Mouse (Mus musculus) neural tube, embryonic 13.5 days (tissue): ENCODE measurements at regions not wholly inside any gene's neighbourhood (a gene's known extent, or its start where the extent isn't known, plus 50 kb on each side); places are given as distances from the start of the nearest gene placed in this dataset.
"Not testable (repeated sequence)": the region's sequence is repeated elsewhere in the genome, so short reads cannot be mapped to it uniquely, and the experiment has no call there.

ENCODE experiments used
- ATAC-seq: fragments of 200-750 bp; cut with Nextera tagmentation; 2 replicates; pipeline ENCODE4 v1.8.0; 2017; ENCODE audit warnings: low read depth, mild to moderate bottlenecking, moderate TSS enrichment, moderate library complexity
- H3K27ac ChIP-seq: fragments of 300-500 bp; sonication (generic); replicated peaks from 2 replicates; pipeline ENCODE4 v1.5.1; 2015; ENCODE audit warnings: moderate library complexity, mild to moderate bottlenecking, inconsistent platforms
- H3K27me3 ChIP-seq: fragments of 300-500 bp; sonication (generic); 2 replicates; pipeline ENCODE4 v1.6.1; 2015; ENCODE audit warnings: mild to moderate bottlenecking, inconsistent platforms
- H3K36me3 ChIP-seq: fragments of 300-500 bp; sonication (generic); 2 replicates; pipeline ENCODE4 v1.6.1; 2015; ENCODE audit warnings: mild to moderate bottlenecking, inconsistent platforms
- H3K4me1 ChIP-seq: fragments of 300-500 bp; sonication (generic); replicated peaks from 2 replicates; pipeline ENCODE4 v1.6.1; 2015; ENCODE audit warnings: inconsistent platforms
- H3K4me2 ChIP-seq: fragments of 300-500 bp; sonication (generic); 2 replicates; pipeline ENCODE4 v1.6.1; 2015; ENCODE audit warnings: inconsistent platforms, mild to moderate bottlenecking, moderate library complexity
- H3K4me3 ChIP-seq: fragments of 300-500 bp; sonication (generic); 2 replicates; pipeline ENCODE4 v1.5.1; 2015; ENCODE audit warnings: mild to moderate bottlenecking, inconsistent platforms
- H3K9ac ChIP-seq: fragments of 300-500 bp; sonication (generic); 2 replicates; pipeline ENCODE4 v1.6.1; 2015; ENCODE audit warnings: moderate library complexity, mild to moderate bottlenecking, inconsistent platforms
- H3K9me3 ChIP-seq: fragments of 300-500 bp; sonication (generic); 2 replicates; pipeline ENCODE4 v1.6.1; 2016; ENCODE audit warnings: inconsistent platforms
- WGBS: fragments of 180-500 bp; shearing (Covaris S2); methylation state at CpG from one replicate; pipeline ENCODE4 v1.1.7; 2015; 5-methylcytosine and 5-hydroxymethylcytosine counted together

DNA sequence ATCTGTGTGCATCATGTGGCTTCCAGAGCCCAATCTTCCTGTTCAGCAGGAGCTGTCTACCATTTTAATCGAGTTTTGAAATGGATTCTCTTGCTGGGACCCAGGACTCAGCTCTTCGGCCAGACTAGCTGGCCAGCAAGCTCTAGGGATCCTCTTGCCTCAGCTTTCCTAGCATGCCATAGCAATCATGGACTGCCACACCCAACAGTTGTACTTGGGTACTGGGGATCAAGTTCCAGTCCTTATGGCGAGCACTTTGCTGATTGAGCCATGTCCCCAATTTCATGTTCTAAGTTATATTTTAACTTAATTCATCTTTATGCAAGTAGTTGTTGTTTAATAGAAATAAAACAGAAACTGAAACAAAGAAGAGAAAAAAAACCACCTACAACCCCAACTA is 202.1 kb downstream of the Bmp2 start:
- Histone ChIP-seq H3K36me3 (no peaks in the 10 kb centered on the region), H3K4me1 (no peaks in the 10 kb centered on the region), H3K9ac (no peak overlapping the region), H3K4me3 (no peak overlapping the region), H3K4me2 (no peak overlapping the region), H3K27ac (no peak overlapping the region), H3K27me3 (no peaks in the 10 kb centered on the region), H3K9me3 (no peaks in the 10 kb centered on the region)
- ATAC-seq, result no peak
- 87% methylated on average over 3 of the region's 3 CpGs for WGBS

DNA sequence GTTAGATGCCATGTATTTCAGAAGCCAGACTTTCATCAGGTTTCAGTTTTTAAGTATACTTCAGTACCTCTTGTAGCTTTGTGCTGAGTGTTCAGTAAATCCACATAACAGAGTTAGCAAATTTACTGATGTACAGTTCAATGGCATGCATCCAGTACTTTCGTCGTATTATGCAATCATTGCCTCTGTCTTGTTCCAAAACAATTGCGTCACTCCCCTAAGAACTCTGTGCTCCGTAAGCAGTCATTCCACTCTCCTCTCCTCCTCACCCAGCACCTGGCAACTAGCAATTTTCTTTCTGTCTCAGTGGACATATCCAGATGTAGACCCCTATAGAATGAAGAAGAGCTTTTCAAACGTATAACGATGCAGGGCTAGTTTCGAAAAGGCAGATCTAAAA is 209.5 kb downstream of the Bmp2 start:
- H3K4me2 ChIP-seq, result no peak overlapping the region
- no peaks in the 10 kb centered on the region for H3K9me3 ChIP-seq
- no peaks in the 10 kb centered on the region for H3K27me3 ChIP-seq
- no peak overlapping the region for H3K27ac ChIP-seq
- H3K4me1 ChIP-seq, result no peaks in the 10 kb centered on the region
- 72% methylated on average over 7 of the region's 7 CpGs for WGBS
- H3K36me3 ChIP-seq, result no peaks in the 10 kb centered on the region
- H3K9ac ChIP-seq, result no peak overlapping the region
- H3K4me3 ChIP-seq, result no peak overlapping the region
- no peak for ATAC-seq

DNA sequence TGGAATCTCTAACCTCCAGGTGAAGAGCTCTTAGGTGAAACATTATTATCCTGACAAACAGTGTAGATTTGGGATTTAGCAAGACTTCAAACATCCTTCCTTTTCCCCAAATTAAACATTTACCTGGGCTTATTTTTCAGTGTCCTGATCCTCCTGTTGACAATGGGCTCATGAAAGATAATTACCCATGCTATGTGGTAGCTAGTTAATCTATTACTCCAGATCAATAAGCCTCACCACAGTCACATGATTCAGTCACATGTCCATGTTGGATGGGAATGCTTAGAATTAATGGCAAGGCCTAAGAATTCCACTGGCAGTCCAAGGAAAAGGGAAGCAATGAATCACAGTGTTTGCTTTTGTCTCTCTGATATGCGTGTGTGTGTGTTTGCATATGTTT is 216.6 kb downstream of the Bmp2 start:
- H3K9me3 ChIP-seq, result no peaks in the 10 kb centered on the region
- no peaks in the 10 kb centered on the region for H3K4me1 ChIP-seq
- no peak overlapping the region for H3K4me2 ChIP-seq
- ATAC-seq, result no peak
- no peak overlapping the region for H3K9ac ChIP-seq
- WGBS, result 84% methylated on average over 1 of the region's 1 CpGs
- no peaks in the 10 kb centered on the region for H3K36me3 ChIP-seq
- no peak overlapping the region for H3K27ac ChIP-seq
- no peaks in the 10 kb centered on the region for H3K27me3 ChIP-seq
- no peak overlapping the region for H3K4me3 ChIP-seq

DNA sequence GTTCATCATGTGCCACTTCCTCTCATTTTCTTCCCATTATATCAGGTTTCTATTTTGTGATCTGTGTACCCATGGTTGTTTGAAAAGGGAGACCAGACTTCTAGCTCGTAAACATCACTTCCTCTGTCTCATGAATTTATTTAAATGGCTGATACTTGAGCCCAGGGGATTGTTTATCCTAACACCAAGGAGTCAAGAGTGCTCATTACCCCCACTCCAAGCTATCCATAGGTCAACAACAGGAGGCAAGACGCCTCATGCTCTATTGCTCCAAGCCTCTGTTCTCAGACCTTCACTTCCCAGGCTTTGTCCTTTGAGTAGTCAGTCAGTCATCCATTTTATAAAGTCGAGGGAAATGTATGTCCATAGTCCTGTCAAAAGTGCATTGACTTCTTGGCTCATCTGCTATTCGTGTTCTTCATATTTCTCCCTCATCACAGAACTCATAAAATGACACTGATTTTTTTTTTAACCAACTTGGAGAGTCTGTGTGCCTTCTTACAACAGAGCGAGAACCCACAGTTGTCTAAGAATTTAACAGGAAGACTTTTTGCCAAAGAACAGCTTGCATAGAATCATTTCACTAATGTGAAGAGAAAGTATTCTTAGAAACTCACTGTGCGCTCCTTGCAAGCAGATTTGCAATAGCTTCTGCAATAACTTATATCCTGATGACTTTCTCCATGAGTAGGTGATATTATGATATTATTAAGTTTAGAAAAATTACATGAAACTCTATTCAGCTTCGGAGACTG is 231.8 kb downstream of the Bmp2 start:
- ATAC-seq, result no peak
- Histone ChIP-seq H3K4me1 (no peaks in the 10 kb centered on the region), H3K27ac (no peak overlapping the region), H3K9ac (no peak overlapping the region), H3K9me3 (no peaks in the 10 kb centered on the region), H3K4me3 (no peak overlapping the region), H3K36me3 (no peaks in the 10 kb centered on the region), H3K27me3 (no peaks in the 10 kb centered on the region), H3K4me2 (no peak overlapping the region)
- WGBS, result 81% methylated on average over 7 of the region's 7 CpGs

DNA sequence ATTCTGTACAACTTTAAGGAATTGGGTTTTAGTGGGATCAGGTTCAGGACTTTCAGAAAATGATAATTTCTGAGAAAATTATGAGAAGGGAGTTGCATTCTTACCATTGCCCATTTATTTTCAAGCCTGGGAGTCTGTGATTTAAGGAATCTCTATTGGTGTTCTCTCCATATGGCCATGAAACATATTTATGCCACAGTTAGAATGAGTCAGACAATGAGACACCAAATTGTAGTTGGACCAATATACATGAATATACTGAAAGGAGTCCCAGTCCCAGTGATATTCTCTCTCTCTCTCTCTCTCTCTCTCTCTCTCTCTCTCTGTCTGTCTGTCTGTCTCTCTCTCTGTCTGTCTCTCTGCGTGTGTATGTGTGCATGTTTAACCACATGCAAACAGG is 239.1 kb downstream of the Bmp2 start:
- Histone ChIP-seq H3K4me1 (no peaks in the 10 kb centered on the region), H3K9ac (no peak overlapping the region), H3K27ac (no peak overlapping the region), H3K4me3 (no peak overlapping the region), H3K9me3 (no peaks in the 10 kb centered on the region), H3K4me2 (no peak overlapping the region), H3K27me3 (no peaks in the 10 kb centered on the region), H3K36me3 (no peaks in the 10 kb centered on the region)
- WGBS, result 82% methylated on average over 1 of the region's 1 CpGs
- no peak for ATAC-seq

DNA sequence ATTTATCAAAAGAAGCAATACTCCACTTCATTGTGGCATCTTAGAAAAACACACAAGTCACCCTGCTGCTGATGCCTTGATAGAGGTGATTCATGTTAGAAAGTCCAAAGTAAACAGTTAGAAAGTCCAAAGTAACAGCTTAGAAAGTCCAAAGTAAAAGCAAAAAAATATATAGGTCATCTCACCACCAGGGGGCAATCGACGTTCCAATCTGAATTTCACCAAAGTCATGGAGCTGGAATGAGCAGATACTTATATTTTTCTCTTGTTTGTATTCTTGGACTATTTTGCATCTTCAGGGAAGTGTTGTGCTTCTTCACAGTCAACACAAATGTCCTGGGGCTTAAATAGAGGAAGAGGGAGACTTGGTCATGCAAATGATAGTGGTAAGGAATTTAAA is 241.3 kb downstream of the Bmp2 start:
- H3K27me3 ChIP-seq, result no peaks in the 10 kb centered on the region
- no peak overlapping the region for H3K4me2 ChIP-seq
- no peak overlapping the region for H3K9ac ChIP-seq
- no peaks in the 10 kb centered on the region for H3K9me3 ChIP-seq
- no peak for ATAC-seq
- H3K36me3 ChIP-seq, result no peaks in the 10 kb centered on the region
- no peak overlapping the region for H3K27ac ChIP-seq
- 35% methylated on average over 2 of the region's 2 CpGs for WGBS
- H3K4me1 ChIP-seq, result no peaks in the 10 kb centered on the region
- H3K4me3 ChIP-seq, result no peak overlapping the region

DNA sequence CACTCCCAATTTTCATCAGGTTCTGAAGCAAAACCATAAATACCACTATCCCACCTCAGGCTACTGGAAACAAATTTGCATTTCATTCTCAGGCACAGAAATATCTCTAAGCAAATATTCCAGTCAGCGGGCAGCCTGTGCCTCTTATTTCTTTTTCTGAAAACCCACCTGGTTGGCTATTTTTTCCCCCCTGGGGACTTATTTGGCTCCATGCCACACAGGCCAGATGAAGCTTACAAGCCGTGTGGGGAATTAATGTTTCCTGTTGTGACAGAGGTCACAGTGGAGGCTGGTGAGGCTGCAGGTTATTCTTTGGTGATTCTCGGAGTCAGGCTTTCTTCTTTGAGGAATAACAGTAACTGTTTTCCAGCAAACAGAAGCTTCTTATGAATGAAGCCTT is 250.7 kb downstream of the Bmp2 start:
- peaks cover 9% of the 10 kb centered on the region for H3K4me1 ChIP-seq
- no peak overlapping the region for H3K4me3 ChIP-seq
- no peaks in the 10 kb centered on the region for H3K27me3 ChIP-seq
- WGBS, result 27% methylated on average over 3 of the region's 3 CpGs
- H3K4me2 ChIP-seq, result no peak overlapping the region
- H3K9me3 ChIP-seq, result no peaks in the 10 kb centered on the region
- no peaks in the 10 kb centered on the region for H3K36me3 ChIP-seq
- no peak overlapping the region for H3K27ac ChIP-seq
- H3K9ac ChIP-seq, result no peak overlapping the region
- no peak for ATAC-seq

DNA sequence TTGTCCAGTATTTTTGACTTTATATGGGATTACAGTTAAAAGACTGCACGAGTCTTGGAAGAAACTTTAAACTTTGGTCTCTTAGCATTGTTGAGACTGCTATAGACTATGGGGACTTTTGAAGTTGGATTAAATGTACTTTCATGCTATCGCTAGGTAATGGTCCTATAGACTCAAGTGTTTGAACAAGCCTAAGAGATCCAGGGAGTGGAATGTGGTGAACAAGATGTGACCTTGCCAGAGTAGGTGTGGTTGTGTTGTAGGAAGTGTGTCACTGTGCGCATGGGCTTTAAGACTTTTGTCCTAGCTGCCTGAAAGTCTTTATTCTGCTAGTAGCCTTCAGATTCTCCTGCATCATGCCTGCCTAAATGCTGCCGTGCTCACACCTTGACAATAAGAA is 269.5 kb downstream of the Bmp2 start:
- Histone ChIP-seq H3K27ac (no peak overlapping the region), H3K9me3 (no peaks in the 10 kb centered on the region), H3K36me3 (no peaks in the 10 kb centered on the region), H3K27me3 (no peaks in the 10 kb centered on the region), H3K4me2 (no peak overlapping the region), H3K4me3 (no peak overlapping the region), H3K9ac (no peak overlapping the region), H3K4me1 (no peaks in the 10 kb centered on the region)
- no peak for ATAC-seq
- 91% methylated on average over 4 of the region's 4 CpGs for WGBS

DNA sequence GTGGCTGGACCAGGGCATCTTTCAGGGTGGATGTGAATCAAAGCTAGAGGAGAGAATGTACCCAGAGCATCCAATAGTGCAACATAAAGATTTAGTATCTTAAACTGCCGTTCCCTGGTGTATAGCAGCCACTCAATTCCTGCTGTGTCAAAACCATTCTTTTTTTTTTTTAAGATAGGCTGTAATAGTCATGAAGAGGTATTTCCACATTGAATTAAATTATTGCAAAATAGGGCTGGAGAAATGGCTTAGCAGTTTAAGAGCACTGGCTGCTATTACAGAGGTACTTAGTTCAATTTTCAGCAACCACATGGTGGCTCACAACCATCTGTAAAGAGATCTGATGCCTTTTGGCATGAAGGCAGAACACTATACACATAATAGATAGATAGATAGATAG is 277.4 kb downstream of the Bmp2 start:
- no peak overlapping the region for H3K4me3 ChIP-seq
- no peak for ATAC-seq
- H3K4me2 ChIP-seq, result no peak overlapping the region
- H3K9ac ChIP-seq, result no peak overlapping the region
- no peaks in the 10 kb centered on the region for H3K27me3 ChIP-seq
- H3K27ac ChIP-seq, result no peak overlapping the region
- WGBS, result 76% methylated on average over 1 of the region's 1 CpGs
- H3K36me3 ChIP-seq, result no peaks in the 10 kb centered on the region
- H3K4me1 ChIP-seq, result no peaks in the 10 kb centered on the region
- no peaks in the 10 kb centered on the region for H3K9me3 ChIP-seq

DNA sequence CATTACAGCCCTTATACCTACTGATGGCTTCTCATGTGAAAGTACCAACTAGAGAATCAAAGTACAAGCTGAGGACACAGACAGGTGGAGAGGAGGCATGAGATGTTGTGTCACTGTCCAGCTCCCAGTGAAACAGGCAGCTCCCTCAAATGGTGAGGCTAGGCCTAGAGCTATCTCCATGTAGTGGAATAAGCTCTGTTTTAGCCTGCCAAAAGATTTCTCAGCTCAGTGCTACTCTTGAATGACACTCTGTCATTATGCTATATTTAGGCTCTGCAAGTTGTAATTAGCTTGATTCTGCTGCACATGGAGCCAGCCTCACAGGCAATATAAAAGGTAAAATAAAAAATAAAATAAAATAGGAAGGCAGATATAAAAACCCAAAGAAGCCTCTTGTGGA is 298.5 kb downstream of the Bmp2 start:
- Histone ChIP-seq H3K36me3 (no peaks in the 10 kb centered on the region), H3K9ac (no peak overlapping the region), H3K27me3 (no peaks in the 10 kb centered on the region)

DNA sequence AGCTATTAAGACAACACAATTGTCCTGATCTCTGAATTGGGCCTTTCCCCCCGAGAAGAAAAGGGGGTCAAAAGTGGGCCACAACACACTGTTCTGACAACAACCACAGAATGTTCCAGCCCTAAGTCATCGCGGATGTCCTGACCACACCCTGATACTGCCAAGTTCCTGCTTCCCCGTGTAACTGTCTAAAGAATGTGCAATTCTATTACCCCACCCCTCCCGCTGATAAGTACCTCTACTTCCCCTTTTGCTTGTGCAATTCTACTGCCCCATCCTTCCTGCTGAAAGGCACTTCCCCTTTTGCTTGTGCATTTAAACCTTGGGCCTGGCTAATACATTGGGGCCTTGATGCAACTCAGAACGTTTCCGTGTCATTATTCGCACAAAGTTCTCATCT is 323.0 kb downstream of the Bmp2 start:
- H3K27me3 ChIP-seq, H3K27ac ChIP-seq, H3K9ac ChIP-seq, H3K9me3 ChIP-seq, H3K36me3 ChIP-seq, ATAC-seq, H3K4me2 ChIP-seq, H3K4me1 ChIP-seq, H3K4me3 ChIP-seq: not testable (repeated sequence)
- 89% methylated on average over 8 of the region's 8 CpGs for WGBS

More for the DNA sequence above, 298.5 kb downstream of the Bmp2 start:
- no peak overlapping the region for H3K4me2 ChIP-seq
- no peaks in the 10 kb centered on the region for H3K9me3 ChIP-seq
- H3K4me3 ChIP-seq, result no peak overlapping the region
- ATAC-seq, result no peak
- no peaks in the 10 kb centered on the region for H3K4me1 ChIP-seq
- H3K27ac ChIP-seq, result no peak overlapping the region

DNA sequence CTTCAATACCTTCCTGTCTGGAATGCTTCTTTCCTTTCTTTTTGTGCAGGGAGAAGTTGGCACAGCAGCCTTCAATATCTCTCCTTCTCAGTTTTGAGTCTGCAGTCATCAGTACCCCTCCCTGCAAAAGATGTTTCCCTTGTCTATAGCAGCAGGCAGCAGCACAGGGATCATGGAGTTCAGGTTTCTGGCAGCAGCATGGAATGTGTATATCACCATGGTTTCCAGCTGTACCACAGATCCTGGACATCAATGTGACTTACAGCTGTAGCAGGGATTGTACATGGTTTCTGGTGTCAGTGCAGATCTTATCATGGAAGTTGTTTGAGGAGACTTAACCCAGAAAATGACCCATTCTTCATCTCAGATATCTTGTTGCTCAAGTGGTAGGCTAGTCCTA is 331.7 kb downstream of the Bmp2 start:
- no peak overlapping the region for H3K9ac ChIP-seq
- ATAC-seq, result no peak
- no peaks in the 10 kb centered on the region for H3K36me3 ChIP-seq
- H3K27ac ChIP-seq, result no peak overlapping the region
- no peak overlapping the region for H3K4me2 ChIP-seq
- no peaks in the 10 kb centered on the region for H3K9me3 ChIP-seq
- H3K4me3 ChIP-seq, result no peak overlapping the region
- H3K27me3 ChIP-seq, result no peaks in the 10 kb centered on the region
- H3K4me1 ChIP-seq, result no peaks in the 10 kb centered on the region

DNA sequence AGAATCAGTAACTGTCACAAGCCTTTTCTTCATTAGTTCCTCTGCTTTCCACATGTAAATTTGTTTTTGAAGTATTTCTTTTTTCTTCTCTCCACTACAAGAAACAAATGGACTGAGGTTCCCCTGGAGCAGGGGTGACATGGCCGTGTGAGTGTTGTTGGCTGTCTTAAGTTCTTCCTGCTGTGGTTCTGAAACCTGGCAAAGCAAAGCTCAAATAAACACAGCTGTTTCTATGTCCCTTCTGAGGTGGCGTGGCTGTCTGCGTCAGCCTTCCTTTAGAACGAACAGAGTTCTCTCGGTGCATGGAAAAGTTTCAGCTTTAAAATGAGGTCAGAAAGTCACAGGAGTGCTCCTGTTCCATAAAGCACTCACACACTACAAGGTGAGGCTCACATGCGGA is 354.3 kb downstream of the Bmp2 start:
- WGBS, result 79% methylated on average over 6 of the region's 6 CpGs
- Histone ChIP-seq H3K4me1 (no peaks in the 10 kb centered on the region), H3K4me2 (no peak overlapping the region), H3K4me3 (no peak overlapping the region), H3K27me3 (no peaks in the 10 kb centered on the region), H3K36me3 (no peaks in the 10 kb centered on the region), H3K9me3 (no peaks in the 10 kb centered on the region), H3K9ac (no peak overlapping the region), H3K27ac (no peak overlapping the region)
- ATAC-seq, result no peak
